Mouse (Mus musculus): Measurements from ENCODE around the gene Lpin3.

Lpin3 gene

GRCm38 (mm10) chr2:160886221-160886620 lies 5.8 kb downstream of the Lpin3 start:
- no peak for DNase-seq (ENCODE audit: low read depth, low spot score)

- peak; percentile 85 for DNase-seq (ENCODE audit: low read depth, low spot score)
Measured at GRCm38 (mm10) chr2:160887284-160887683, 6.8 kb downstream of the Lpin3 start.

DNA sequence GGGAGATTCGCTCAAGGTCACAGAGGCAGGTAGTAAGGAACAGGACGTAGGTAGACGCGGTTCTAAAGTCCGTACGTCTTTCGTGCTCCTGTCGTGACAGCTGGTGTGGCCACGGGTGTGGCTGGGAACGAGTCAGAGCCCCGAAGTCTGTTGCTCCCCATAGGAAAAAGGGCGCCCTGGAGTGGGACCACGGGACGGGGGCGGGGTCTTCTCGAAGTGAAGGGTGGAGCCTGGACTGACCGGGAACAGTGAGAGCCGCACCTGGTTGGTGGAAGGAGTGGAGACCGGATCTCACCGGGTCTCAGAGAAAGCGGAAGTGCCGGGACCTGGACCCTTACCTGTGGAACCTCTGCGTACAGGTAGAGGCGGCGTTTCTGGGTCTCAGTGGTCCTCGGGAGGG lies 7.4 kb downstream of the Lpin3 start:
- peak; percentile 48 for DNase-seq (ENCODE audit: low read depth, low spot score)

GRCm38 (mm10) chr2:160891045-160891444 lies 10.6 kb downstream of the Lpin3 start:
- DNase-seq (ENCODE audit: low read depth, low spot score) = no peak

DNA sequence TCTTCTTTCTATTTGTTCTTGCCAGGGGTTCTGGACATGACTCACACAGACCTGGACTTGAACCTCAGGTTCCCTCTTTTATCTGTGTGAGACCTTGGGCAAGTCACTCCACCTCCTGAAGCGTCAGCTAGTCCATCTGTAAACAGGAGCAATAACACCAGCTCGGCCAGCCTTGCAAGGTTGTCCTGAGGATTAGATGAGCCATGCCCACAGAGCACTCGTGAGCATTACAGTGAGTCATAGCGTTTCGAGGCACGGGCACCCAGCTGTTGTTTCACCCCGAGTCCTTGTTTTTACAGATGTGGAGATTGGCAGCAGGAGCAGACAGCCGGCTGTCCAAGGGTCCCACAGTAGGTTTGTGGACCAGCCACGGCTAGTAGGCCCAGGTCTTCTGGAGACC lies 11.2 kb downstream of the Lpin3 start:
- DNase-seq (ENCODE audit: low read depth, low spot score) = no peak

- DNase-seq (ENCODE audit: low read depth, low spot score) = no peak
Measured at GRCm38 (mm10) chr2:160901656-160902412, 21.4 kb downstream of the Lpin3 start.

DNA sequence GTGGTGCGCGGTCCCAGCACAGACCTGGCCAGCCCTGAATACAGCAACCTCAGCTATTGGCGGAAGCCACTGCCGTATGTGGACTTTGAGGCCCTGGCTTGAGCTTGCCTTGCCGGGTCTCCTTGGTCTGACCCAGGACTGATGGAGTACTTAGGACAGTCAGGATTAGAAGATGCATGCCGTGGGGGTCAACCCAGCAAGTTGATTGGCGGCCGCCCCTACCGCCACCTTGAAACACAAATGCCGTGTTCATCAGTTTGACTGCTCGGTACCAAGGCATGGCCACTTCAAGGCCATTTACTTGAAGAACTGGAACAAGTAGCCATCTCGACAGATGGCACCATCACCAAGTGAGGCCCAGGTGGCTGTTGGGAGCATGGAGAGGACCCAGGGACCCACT lies 24.8 kb downstream of the Lpin3 start:
- no peak for DNase-seq (ENCODE audit: low read depth, low spot score)

GRCm38 (mm10) chr2:160906101-160906500 lies 25.6 kb downstream of the Lpin3 start:
- no peak for DNase-seq (ENCODE audit: low read depth, low spot score)

- DNase-seq (ENCODE audit: low read depth, low spot score) = no peak
Measured at GRCm38 (mm10) chr2:160908607-160909006, 28.1 kb downstream of the Lpin3 start.

DNA sequence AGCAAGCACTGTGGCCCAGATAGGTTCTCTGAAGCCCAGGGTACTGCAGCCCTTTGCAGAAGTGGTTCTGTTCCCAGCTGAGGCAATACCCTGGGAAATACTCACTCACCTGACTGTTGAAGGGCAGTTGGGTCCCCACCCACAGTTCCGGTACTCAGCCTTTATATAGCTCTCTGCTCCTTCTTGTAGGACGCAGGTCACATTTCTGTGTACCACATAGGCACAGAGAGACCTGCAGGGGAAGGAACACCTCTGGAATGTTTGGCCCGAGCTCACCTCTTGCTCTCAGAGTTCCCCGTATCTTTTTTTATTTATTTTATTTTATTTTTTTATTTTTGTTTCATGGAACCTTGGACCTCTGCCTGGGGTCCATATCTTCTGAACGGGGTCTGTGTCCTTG lies 30.2 kb downstream of the Lpin3 start:
- DNase-seq (ENCODE audit: low read depth, low spot score) = no peak

- DNase-seq (ENCODE audit: low read depth, low spot score) = no peak
Measured at GRCm38 (mm10) chr2:160911558-160912201, 31.2 kb downstream of the Lpin3 start.

DNA sequence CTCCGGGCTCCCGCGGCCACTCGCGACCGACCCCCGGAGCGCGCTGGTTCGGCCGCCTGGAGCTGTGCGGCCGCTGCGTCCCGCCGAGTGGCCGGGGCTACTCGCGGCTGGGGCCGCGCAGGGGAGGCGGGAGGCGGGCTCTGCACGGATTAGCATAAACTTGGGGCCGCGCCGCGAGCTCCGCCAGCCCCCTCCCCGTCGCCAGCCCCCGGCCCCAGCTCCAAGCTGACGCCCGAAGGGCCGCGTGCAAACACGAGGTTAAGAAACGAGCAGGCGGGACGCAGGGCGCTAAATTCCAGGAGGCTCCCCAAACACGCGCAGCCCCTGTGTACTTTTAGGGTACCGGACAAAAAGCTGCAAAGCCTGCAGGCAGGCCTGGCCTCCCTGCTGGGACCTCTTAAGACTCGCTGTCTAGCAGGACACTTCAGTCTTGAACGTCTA lies 31.8 kb downstream of the Lpin3 start, which contains the start of gene Emilin3:
Gene Emilin3, minus strand, starts transcription at position 98 of the 441 bp plus-strand sequence.
- no peak for DNase-seq (ENCODE audit: low read depth, low spot score)

GRCm38 (mm10) chr2:160914656-160915055 lies 34.2 kb downstream of the Lpin3 start:
- no peak for DNase-seq (ENCODE audit: low read depth, low spot score)

GRCm38 (mm10) chr2:160915821-160916610 lies 35.5 kb downstream of the Lpin3 start:
- no peak for DNase-seq (ENCODE audit: low read depth, low spot score)

DNA sequence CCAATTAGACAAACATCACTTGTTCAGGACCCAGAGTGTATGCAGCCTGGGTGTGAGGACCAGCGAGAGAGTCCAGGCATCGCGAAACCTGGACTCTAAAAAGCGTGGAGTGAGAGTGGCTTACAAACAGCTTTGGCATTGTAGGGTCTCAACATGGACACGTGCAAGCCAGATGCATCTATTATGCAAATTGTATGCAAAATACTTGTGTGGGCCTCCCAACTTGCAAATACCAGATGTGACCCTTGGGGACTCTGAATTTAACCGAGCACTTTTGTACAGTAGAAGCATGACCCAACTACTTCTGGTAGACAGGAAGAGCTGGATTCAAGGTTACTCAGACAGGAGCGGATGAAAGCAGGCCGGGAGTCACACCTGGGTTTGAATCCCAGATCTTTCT lies 36.2 kb downstream of the Lpin3 start:
- DNase-seq (ENCODE audit: low read depth, low spot score) = no peak

GRCm38 (mm10) chr2:160917313-160917712 lies 36.8 kb downstream of the Lpin3 start:
- DNase-seq (ENCODE audit: low read depth, low spot score) = no peak

DNA sequence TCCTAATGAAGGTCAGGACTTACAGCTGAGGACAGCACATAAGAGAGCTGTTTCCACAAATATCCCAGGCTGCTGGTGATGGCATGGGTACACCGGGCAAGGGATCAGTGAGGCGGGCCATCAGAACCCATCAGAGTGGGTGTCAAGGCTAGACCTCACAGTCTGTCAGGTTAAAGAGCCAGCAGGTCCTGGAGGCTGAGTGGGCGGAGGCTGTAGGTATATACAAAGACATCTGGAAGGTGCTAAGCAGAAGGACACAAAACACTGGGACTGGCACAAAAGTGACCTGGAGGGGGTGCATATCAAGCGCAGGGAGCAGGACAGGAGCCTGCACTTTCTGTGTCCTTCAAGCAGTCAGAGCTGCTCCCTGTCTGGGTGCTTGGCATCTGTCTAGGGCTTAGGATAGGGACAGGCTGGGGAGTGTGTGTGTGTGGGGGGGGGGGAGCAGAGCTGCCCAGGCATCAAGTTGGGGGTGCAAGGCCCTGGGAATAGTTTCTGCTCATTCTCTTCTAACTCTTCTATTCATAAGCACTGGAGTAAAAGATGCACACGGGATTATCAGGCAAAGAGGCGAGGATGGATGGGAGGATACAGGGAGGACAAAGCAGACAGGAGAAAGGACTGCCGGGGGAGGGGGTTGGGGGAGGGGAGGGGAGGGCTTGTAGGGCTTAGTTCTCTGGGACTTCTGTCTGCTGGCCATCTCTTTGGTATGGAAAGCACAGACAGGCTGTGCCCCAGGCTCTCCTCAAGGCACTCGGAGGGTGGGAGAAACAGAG lies 37.9 kb downstream of the Lpin3 start:
- DNase-seq (ENCODE audit: low read depth, low spot score) = no peak

DNA sequence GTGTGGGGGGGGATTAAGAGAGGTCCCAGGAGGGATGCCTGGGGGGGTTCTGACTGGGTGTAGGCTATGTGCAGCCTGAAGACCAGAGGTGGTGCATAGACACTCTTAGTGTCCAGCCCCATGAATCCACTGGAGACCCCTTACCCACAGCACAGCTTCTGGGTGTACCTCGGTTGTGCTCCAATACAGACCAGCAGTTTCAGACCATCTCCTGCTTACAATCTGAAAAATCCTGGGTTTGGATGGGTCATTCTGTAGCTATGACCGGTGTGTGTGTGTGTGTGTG lies 38.4 kb downstream of the Lpin3 start:
- no peak for DNase-seq (ENCODE audit: low read depth, low spot score)

GRCm38 (mm10) chr2:160921285-160921684 lies 40.8 kb downstream of the Lpin3 start:
- no peak for DNase-seq (ENCODE audit: low read depth, low spot score)

GRCm38 (mm10) chr2:160925203-160925602 lies 44.7 kb downstream of the Lpin3 start:
- DNase-seq (ENCODE audit: low read depth, low spot score) = no peak

GRCm38 (mm10) chr2:160931378-160931777 lies 50.9 kb downstream of the Lpin3 start:
- no peak for DNase-seq (ENCODE audit: low read depth, low spot score)

DNA sequence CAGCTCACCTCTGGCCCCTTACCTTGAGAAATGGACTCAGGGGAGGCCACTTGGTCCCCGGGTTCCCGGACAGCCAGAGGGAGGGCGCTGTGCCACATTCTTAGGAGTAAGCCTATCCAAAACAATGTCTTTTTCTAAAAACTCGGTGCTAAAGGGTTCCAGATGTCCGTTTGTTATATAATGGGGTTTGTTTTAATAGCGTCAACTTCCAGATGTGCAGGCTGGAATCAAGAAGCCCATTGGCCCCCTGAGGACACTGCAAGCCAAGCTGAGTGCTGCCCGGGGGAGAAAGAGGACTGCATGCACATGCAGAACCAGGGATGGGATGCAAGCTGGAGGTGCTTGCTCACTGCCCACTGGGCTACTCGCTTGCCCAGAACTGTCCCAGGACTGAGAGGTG lies 51.9 kb downstream of the Lpin3 start:
- no peak for DNase-seq (ENCODE audit: low read depth, low spot score)

Measured in CD4-positive, CD25-positive, alpha-beta regulatory T cell, adult 2 months (primary cell).